Mouse (Mus musculus): ENCODE results near the gene Ptprn2. TPM values are rescaled to one million over a fixed set of nuclear protein-coding genes. Genes with fewer than 3 reads are reported as not detected.

Gene Ptprn2
- total RNA-seq, 2 experiments from 2014 or later = not detected

DNA sequence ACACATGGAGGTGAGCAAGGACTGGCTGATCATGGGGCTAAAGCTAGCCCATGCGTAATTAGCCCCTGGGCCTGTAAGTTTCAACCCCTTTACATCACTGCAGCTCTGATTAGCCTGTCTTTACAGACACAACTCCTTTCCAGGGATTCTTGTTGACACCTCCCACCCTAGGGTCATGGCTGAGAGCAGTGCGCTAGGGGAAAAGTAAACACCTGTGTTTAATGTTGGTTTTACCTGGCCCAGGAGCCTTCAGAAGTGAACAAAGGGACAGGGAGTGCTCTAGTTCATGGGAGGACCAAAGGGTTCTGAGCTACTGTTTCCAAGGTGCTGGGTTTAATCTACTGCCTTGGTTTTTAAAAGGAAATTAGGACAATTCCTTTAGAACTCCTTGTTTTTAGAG is 100.6 kb downstream of the Ptprn2 start:
- ATAC-seq (replicated peaks; ENCODE audit: poor library complexity, severe bottlenecking) = no peak

DNA sequence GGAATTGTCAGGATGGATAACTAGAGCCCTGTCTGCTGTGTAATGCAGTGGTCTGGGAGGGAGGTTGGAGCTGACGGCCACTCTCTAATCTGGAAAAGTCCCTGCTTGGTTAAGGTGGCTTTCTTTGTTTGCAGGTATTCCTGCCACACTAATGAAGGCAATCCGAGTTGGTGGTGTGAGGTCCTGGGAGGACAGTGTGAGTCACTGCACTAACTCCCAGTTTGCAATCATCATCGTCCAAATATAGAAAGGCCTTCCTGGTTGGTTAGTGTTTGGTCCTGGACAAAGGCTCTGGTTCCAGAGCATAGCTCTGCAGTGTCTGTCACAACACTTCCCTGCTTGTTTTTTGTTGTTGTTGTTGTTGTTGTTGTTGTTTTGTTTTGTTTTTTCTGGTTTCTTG is 102.0 kb downstream of the Ptprn2 start:
- no peak for ATAC-seq (replicated peaks; ENCODE audit: poor library complexity, severe bottlenecking)

DNA sequence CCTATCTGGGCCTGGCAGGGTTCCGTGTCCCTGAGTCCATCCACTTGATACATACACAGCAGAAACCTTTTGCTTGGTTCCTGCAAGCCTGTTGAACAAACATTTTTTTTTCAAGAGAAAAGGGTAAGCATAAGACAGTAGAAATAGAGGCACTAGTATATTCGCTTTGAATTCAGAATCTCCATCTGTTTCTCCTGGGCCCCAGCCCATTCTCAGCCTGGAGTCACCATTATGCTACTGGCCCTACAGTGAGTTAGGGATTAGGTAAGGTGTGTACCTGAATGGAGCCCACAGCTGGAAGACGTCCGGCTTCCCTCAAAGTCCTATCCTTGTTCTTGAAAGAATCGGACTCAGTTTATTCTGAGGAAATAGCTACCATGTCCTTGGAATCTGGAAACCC is 104.6 kb downstream of the Ptprn2 start:
- no peak for ATAC-seq (replicated peaks; ENCODE audit: poor library complexity, severe bottlenecking)

DNA sequence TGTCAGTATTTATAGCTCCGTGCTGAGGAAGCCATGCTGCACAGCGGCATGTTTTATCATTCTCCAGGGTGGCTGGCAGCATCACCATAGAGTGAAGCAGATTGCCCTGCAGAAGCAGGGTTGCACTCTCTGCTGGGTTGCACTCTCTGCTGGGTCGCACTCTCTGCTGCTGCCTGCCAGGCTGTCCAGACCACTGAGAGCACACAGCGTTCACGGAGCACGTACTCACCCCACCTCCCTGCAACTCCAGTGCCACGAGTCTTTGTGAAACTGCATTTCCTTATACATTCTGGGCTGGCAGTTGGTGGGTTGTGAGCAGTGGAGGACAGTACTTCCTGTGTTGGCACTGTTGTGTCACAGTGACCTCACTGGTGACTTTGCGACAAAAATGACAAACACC is 108.9 kb downstream of the Ptprn2 start:
- peak; percentile 74 for ATAC-seq (replicated peaks; ENCODE audit: poor library complexity, severe bottlenecking)

DNA sequence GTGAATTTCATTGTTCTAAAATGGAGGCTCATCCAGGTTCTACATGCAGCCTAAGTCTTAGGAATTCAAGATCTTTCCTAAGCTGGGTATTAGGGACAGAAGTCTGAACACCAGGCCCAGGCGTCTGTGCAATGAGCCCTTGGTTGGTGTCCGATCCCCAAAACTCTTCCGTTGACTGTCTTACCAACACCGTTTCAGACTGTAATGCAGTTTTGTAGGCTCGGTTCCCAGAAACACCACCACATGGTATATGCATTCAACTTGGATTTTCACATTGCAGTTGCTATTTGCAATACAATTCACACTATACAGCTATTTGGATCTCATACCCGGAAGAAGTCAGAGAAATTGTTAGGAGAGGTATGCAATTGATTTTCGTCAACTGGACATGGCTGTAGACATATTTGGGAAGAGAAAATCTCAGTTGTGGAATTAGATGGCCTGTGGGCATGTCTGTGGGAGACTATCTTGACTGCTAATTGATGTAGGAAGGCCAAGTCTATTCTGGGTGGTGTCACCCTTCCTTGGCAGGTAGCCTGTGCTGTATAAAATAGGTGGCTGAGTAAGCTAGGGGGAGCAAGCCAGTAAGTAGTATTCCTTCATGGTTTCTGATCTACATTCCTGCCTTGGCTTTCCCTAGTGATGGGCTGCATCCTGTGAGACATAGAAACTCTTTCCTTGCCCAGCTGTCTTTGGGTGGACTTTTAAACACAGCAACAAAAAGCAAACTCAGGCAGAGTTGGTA is 109.5 kb downstream of the Ptprn2 start:
- ATAC-seq (replicated peaks; ENCODE audit: poor library complexity, severe bottlenecking) = no peak

DNA sequence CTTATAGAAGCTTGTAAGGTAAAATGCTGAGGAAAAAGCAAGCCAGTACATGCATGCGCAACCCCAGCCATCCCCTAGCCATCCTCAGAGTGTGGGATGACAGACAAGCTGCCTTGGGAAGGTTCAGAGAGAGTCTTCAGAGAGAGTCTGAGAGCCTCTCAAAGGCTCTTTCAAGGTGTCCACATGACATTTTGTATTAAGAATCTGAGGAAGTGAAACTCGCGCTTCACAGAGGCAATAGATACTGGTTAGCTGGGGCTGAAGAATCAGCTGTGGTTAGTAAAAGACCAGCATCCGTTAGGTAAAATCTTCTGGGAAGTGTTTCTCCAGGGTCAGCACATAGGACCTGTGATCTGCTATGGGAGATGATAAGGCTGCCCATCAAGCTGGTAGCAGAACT is 110.2 kb downstream of the Ptprn2 start:
- peak; percentile 47 for ATAC-seq (replicated peaks; ENCODE audit: poor library complexity, severe bottlenecking)

DNA sequence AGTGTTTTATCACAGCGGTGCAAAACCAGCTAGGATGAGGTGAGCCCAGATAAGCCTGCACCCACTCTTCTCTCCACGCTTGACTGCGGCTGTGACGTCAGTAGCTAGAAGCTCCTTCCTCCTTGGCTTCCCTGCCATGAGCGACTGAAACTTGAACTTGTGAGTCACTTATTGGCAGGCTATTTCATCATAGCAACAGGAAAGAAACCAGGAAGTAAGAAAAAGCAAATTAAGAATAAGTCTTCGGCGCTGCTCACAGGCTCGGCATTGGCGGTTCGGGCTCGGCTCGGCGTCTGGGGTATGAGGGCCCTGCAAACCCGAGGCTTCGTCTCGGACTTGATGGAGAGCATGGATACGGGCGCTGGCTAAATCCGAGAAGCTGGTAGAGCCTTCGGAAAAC is 111.5 kb downstream of the Ptprn2 start:
- ATAC-seq (replicated peaks; ENCODE audit: poor library complexity, severe bottlenecking) = peak; percentile 67

DNA sequence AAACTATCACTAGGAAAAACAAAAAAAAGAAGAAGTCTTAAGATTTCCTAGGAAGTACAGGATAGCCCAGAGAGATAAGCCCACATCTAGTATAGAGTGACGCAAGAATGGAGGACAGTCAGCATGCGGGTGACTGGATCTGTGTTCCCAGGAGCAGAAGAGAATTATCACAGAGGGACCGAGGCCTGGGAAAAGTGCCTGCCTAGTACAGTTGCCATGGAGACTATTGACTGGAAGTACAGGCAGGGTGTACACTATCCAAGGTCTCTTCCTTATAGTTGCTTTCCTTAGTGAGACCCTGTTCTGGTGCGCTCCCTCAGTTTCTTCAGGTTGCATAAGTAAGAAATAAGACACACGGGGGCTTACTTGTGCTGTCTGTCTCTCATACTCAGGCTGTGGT is 112.2 kb downstream of the Ptprn2 start:
- no peak for ATAC-seq (replicated peaks; ENCODE audit: poor library complexity, severe bottlenecking)

DNA sequence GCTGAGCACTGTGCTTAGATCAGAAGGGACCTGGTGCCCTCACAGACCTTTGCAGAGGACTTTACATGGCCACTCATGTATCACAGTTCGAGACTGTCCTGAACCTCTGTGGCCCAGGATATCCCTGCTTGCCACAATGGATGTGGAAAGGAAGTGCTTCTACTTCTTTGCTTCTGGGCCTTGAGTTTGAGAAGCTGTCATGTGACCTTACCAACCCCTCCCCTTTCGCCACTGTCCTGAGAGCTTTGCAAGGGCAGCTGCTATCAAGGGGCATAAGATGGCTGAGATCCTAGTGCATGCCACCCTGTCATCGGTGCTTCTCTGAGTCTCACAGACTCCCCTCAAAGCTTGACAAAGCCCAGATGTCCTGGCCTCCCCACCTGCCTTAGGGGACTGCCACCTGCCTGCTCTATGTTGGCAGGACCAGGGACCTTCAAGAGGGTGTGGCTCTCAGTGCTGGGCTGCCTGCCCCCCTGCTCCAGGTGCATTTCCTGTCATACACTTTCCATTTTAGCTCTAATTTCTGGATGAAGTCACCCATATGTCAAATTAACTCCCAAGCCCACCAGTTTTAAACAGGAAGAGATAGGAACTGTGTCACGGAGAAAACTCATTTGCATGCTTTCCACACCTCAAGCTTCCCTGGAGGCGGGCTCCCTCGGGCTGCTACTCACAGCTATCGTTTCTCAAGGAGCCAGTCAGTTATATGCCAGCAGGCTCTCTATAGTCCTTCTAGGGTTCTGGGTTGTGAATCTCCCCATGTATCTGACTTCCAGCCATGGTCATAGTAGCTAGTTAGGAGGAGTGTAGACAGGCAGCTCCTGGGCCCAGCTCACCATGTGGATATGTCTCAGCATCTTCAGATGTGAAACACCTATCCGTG is 112.8 kb downstream of the Ptprn2 start:
- ATAC-seq (replicated peaks; ENCODE audit: poor library complexity, severe bottlenecking) = no peak

DNA sequence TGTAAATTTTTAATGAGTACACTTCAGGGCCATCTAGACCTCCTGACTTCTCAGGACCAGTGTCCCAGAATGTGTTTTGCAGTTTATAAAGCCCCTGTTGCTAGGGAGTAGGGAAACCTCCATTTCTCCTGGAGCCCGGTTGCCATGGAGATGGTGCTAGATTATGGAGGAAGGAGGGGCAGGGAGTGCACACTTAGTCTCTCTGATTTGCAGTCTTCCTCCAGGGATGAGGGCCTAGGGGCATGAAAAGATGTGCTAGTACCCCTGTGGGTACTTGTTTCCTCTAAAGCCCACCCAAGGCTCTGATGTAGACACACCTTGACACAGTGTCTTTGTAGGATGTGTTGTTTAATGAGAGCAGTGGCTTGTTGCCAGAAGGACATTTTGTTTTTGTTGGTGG is 114.0 kb downstream of the Ptprn2 start:
- no peak for ATAC-seq (replicated peaks; ENCODE audit: poor library complexity, severe bottlenecking)

DNA sequence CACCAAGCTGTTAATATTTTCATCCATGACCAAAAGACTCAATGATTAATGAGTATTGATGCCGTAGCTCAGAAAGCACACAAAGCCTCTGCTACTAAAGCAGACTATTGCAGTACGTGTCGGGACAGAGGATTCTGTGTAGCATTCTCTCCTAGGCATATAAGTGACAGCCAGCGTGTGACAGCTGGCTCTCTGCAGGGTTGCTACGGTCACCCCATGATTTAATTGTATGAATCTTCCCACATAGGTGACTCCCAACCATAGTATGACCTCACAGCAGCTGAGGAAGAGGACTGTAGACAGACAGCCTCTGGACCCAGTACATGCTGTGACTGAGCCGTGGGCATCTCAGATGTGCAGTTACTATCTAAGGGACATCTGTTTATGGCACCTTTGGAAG is 114.5 kb downstream of the Ptprn2 start:
- no peak for ATAC-seq (replicated peaks; ENCODE audit: poor library complexity, severe bottlenecking)

DNA sequence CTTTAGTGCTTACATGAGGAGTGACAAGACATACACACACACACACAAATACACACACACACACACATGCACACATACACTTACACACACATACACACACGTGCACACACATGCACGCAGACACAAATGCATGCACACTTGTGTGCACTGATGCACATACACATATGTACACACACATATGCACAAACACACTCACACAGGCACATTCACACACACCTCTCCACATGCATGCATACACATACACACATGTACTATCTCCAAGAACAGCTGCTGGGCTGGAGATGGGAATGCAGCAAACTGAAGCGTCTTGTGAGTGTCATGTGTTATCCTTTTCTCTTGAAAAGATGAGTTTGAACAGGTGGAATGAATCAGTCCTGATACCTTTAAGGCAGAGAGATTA is 115.9 kb downstream of the Ptprn2 start:
- ATAC-seq (replicated peaks; ENCODE audit: poor library complexity, severe bottlenecking) = no peak

DNA sequence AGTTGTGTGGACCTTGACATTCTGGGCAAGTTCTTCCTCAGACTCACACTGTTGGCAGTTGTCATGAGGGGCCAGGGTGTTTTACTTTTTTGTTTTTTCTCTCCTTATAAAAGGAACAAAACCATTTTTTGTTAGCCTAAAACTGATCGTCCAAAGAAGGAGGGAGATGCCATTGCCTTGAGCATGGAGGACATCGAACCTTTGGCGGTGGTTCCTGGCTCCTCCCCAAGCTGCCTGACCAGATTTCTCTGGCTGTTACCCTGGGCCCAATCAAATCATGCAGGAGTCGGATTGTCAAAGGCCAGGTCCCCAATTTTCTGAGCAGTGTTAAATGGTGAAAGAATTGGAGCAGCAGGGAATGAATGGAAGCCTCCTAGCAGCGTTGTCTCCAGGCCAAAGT is 116.4 kb downstream of the Ptprn2 start:
- no peak for ATAC-seq (replicated peaks; ENCODE audit: poor library complexity, severe bottlenecking)

DNA sequence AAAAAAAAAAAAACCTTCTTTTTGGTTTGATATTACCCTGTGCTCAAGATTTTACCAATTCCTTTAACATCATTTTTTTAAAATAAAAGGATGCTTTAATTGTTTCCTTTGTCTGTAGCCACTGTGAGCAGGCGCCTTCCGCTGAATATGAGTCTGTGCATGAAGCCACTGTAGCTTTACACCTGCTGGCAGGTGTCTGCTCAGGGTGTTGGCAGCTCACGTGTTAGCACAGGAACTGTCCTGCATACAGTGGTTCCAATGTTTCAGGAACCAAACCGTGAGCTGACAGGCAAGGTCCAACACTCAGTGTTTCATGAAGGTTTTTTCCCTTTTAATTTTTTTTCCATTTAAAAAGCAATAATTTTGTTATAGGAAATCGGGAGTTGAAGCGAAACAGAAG is 123.1 kb downstream of the Ptprn2 start:
- ATAC-seq (replicated peaks; ENCODE audit: poor library complexity, severe bottlenecking) = no peak

DNA sequence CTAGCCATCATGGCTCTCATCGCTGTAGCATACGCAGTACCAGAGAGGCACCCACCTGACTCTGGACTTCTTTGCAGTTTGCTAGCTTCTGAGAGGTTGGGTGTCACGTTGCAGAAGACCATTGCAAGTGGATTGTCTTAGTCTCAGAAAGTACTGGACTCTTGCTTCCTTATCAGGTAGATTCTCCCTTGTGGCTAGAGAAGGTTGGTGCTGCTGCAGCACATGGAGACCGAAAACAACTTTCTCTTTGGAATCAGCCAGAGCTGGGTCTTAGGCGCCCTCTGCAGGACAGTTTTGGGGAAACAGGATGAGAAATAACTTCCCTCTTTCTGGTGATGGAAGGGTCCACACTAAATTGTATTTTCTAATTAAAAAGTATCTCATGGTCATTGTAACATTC is 134.3 kb downstream of the Ptprn2 start:
- peak; percentile 94 for ATAC-seq (replicated peaks; ENCODE audit: poor library complexity, severe bottlenecking)

DNA sequence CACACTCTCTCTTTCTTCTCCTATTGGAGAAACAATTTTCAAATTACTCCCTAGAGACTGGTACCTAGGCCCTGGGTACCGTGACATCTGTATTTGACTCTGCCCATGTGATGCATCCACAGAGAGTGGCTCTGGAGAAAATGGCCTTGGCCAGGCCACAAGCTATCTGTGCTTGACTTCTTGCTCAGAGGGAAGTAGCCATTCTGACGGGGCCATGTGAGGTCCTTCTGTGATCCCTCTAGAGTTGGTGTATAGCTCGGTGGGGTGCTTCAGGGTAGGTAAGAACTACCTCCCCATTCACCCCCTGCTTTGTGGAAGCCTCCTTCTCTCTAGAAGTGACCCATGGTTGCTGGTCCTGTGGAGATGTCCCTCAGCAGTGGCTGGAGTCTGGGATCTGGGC is 134.8 kb downstream of the Ptprn2 start:
- peak; percentile 25; the same call in 1 of the 2 replicates for ATAC-seq (replicated peaks; ENCODE audit: poor library complexity, severe bottlenecking)

DNA sequence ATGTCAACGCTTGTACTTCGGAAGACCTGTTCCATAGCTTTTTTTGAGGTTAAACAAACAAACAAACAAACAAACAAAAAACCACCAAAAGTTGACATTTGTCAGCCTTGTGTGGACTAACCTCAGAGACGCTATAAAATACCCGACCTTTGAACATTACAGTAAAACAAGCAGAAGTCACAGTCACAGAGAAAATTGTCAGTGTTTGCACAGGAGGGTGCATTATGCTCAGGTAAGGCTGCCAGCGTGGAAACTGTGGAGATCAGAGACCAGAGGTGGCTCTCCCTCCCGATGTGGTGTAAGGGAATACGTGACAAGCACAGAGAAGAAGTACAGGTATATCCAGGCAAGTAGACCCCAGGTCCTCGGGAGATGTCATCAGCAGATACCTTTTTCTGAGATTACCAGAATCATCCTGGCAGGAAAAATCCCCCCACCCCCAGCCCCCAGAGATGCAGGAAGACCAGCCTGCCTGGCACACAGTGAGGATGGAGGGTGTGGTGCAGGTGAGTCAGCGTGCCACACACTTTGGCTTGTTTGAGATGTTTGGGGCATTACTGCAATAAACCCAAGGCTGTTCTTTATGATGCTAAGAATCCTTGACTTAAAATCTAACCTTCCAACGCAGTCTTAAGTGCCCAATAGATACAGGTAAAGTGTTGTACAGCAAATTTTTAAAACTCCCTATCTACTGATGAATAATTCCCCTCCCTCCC is 136.0 kb downstream of the Ptprn2 start:
- ATAC-seq (replicated peaks; ENCODE audit: poor library complexity, severe bottlenecking) = no peak

DNA sequence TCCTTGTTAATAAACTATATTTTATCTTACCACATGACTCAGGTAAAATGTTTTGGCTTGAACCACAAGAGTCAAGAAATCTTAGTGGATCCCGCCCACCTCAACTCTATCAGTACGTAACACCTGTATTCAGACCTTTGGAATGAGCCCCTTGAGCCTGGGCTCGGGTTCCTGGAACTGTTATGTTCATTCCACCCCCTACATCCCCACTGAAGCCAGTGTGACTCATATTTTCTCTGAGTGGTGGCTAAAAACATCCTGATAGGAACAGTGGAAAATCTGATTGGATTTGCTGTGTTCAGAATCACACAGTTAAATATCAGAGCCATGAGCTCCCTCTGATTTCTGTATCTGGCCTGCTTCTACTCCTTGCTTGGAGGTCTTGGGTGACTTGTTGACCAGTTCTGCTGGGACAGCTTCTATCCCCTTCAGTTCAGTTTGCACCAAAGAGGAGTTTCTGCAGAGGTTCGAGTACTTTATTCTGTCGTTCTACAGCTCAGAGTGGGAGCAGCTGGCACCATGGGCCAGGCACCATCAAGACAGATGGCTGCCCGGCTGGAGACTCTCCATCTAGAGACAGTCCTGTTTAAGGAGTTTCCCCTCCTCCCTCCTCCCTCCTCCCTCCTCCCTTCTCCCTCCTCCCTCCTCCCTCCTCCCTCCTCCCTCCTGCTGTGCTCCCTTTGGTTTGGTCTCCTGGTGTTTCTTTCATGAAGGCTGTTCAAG is 137.3 kb downstream of the Ptprn2 start:
- no peak for ATAC-seq (replicated peaks; ENCODE audit: poor library complexity, severe bottlenecking)

DNA sequence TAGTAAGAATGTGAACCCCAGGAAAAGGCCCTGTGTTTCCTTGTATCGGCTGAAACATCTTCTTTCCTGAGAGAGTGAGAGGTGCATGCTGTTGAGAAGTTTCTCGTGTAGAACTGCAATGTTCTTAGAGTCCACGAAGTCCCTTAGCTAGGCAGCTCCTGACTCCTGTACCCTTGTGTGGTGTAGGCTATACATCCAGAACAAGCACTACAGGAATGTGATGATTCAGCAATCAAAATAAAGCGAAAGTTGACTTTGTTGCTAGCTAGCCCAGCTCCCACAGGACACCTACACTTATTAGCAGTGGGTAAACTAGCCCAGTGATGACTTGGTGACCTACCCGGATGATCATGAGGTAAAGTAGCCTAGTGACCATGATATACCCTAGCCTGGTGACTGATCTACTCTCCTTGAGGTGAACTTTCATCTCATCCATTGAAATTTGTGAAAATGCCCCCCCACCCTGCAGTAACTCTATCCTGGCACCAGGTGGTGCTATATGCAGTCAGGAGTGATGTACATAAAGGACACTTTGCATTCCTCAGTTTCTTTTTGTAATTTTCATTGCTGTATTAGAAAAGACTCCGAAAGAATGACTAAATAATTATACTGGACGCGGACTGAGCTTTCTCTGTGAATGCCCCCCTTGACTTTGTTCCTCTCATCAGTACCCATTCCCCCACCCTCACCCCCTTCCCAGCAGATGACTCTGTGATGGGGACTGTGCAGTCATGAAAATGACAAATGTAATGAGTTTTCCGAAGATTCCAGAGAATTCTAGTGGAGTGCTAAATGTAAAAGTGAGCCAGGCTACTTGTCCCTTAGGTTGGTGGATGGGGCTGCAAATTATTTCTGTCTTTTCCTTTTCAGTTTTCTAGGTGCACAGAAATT is 140.1 kb downstream of the Ptprn2 start:
- ATAC-seq (replicated peaks; ENCODE audit: poor library complexity, severe bottlenecking) = peak; percentile 80
